Mouse (Mus musculus): ENCODE results near the gene Olfr348. TPM values are rescaled to one million over a fixed set of nuclear protein-coding genes. Genes with fewer than 3 reads are reported as not detected.

The Olfr348 gene
- not detected for total RNA-seq (2021)
- long read RNA-seq: 0 reads

- no peak for DNase-seq (ENCODE audit: low spot score in 2 of 2)
These were observed at the start of gene Olfr348 for GRCm38 (mm10) chr2:36783976-36784375. Olfr348 (plus strand) TSS chr2:36784276.

GRCm38 (mm10) chr2:36736226-36736625 lies 47.9 kb upstream of the Olfr348 start:
- no peak for DNase-seq (ENCODE audit: low spot score in 2 of 2)

GRCm38 (mm10) chr2:36790238-36790637 lies 6.2 kb downstream of the Olfr348 start, which contains the start of gene Olfr50:
Olfr50 (plus strand) TSS chr2:36790538.
- no peak for DNase-seq (ENCODE audit: low spot score in 2 of 2)

- no peak for DNase-seq (ENCODE audit: low spot score in 2 of 2)
These were observed 32.9 kb downstream of the Olfr348 start, which contains the start of gene Olfr3 for GRCm38 (mm10) chr2:36816932-36817331. Olfr3 (minus strand) TSS chr2:36817032.

Other genes starting within 250 kb of the Olfr348 start
- gene Olfr344, start 217.6 kb upstream of the Olfr348 start, total RNA-seq (2021): not detected
- not detected for gene Olfr345, start 144.2 kb upstream of the Olfr348 start, total RNA-seq (2021)
- gene Olfr346, start 98.5 kb upstream of the Olfr348 start, total RNA-seq (2021): not detected
- gene Olfr347, start 52.4 kb upstream of the Olfr348 start, total RNA-seq (2021): not detected
- not detected for gene Olfr50, start 6.3 kb downstream of the Olfr348 start, total RNA-seq (2021)
- not detected for gene Olfr3, start 32.8 kb downstream of the Olfr348 start, total RNA-seq (2021)
- gene Olfr350, start 62.0 kb downstream of the Olfr348 start, total RNA-seq (2021): not detected
- gene Olfr351, start 78.4 kb downstream of the Olfr348 start, total RNA-seq (2021): not detected
- not detected for gene Olfr352, start 84.2 kb downstream of the Olfr348 start, total RNA-seq (2021)
- not detected for gene Olfr353, start 108.7 kb downstream of the Olfr348 start, total RNA-seq (2021)
- not detected for gene Olfr354, start 121.4 kb downstream of the Olfr348 start, total RNA-seq (2021)
- gene Olfr355, start 144.6 kb downstream of the Olfr348 start, total RNA-seq (2021): not detected
- not detected for gene Olfr356, start 152.8 kb downstream of the Olfr348 start, total RNA-seq (2021)
- gene Olfr357, start 209.6 kb downstream of the Olfr348 start, total RNA-seq (2021): not detected
- not detected for gene Olfr358, start 225.1 kb downstream of the Olfr348 start, total RNA-seq (2021)

Data from layer of hippocampus, adult 18-20 months (tissue).